Mouse (Mus musculus) ES-E14 (cell line): Measurements from ENCODE around the gene Krt88. TPM values are rescaled to one million over a fixed set of nuclear protein-coding genes. Genes with fewer than 3 reads are reported as not detected.

Source experiments
- DNase-seq: peaks from one replicate; pipeline ENCODE4 v3.0.0-alpha.2; 2013; ENCODE audit warnings: low read depth, low spot score
- H3K27ac ChIP-seq: 2 replicates; pipeline ENCODE4 v1.5.1; 2012; ENCODE audit warnings: low read depth, mild to moderate bottlenecking, low read length, moderate library complexity, mixed read lengths; ENCODE audit not compliant: poor library complexity, insufficient read depth, severe bottlenecking
- H3K36me3 ChIP-seq: 2 replicates; pipeline ENCODE4 v1.6.1; 2012; ENCODE audit warnings: mild to moderate bottlenecking, low read length, moderate library complexity, mixed read lengths; ENCODE audit not compliant: control insufficient read depth, poor library complexity, insufficient read depth, severe bottlenecking
- H3K4me1 ChIP-seq, 2 experiments: fragments of 150-350 bp in 1 of 2; sonication (generic) in 1 of 2; 2 replicates each; pipeline ENCODE4 v1.6.1; 2012; ENCODE audit warnings: low read length in 2 of 2, mild to moderate bottlenecking in 1 of 2, mixed read lengths in 1 of 2; ENCODE audit not compliant: control insufficient read depth in 2 of 2, insufficient read depth in 2 of 2, poor library complexity in 1 of 2
- H3K4me3 ChIP-seq, 2 experiments: fragments of 150-350 bp in 1 of 2; sonication (generic) in 1 of 2; 2 replicates each; pipeline ENCODE4 v1.5.1; 2012; ENCODE audit warnings: low read length in 2 of 2, low read depth in 1 of 2, mild to moderate bottlenecking in 1 of 2, mixed read lengths in 1 of 2; ENCODE audit not compliant: insufficient read depth in 1 of 2, poor library complexity in 1 of 2, severe bottlenecking in 1 of 2
- H3K9ac ChIP-seq: 2 replicates; pipeline ENCODE4 v1.6.1; 2012; ENCODE audit warnings: low read depth, mild to moderate bottlenecking, low read length, mixed read lengths; ENCODE audit not compliant: poor library complexity, insufficient read depth, severe bottlenecking
- H3K9me3 ChIP-seq: fragments of 150-350 bp; sonication (generic); 2 replicates; pipeline ENCODE4 v1.6.1; 2012; ENCODE audit warnings: low read depth, mild to moderate bottlenecking, low read length; ENCODE audit not compliant: control insufficient read depth, insufficient read depth
- CHD2 ChIP-seq: IDR thresholded peaks from 2 replicates; pipeline ENCODE4 v1.6.1; 2014; ENCODE audit warnings: mild to moderate bottlenecking, low read depth, low read length, inconsistent platforms
- HCFC1 ChIP-seq: IDR thresholded peaks from 2 replicates; pipeline ENCODE4 v1.6.1; 2012; ENCODE audit warnings: low read length, inconsistent platforms, borderline replicate concordance; ENCODE audit not compliant: insufficient read depth
- MAFK ChIP-seq: IDR thresholded peaks from 2 replicates; pipeline ENCODE4 v1.6.1; 2014; ENCODE audit warnings: mild to moderate bottlenecking, low read depth, low read length, inconsistent platforms; ENCODE audit not compliant: insufficient read depth
- ZC3H11A ChIP-seq: IDR thresholded peaks from 2 replicates; pipeline ENCODE4 v1.6.1; 2012; ENCODE audit warnings: low read depth, mild to moderate bottlenecking, inconsistent platforms, low read length, borderline replicate concordance
- ZNF384 ChIP-seq: IDR thresholded peaks from 2 replicates; pipeline ENCODE4 v1.6.1; 2012; ENCODE audit warnings: low read depth, low read length, inconsistent platforms
- in situ Hi-C, 2 experiments: fragments of 600-800 bp; cut with MboI; formaldehyde crosslinking; loops; one replicate each; pipeline ENCODE4 v1.15.1; 2025; ENCODE audit warnings: low sequenced_read_pairs in 2 of 2, inconsistent platforms in 1 of 2; ENCODE audit not compliant: unreplicated experiment in 2 of 2
- total RNA-seq: library from RNA; depleted of rRNA; stranded (reverse); fragments of 300-350 nt; gene quantifications from 2 replicates; pipeline ENCODE4 v1.2.3, GENCODE M21; 2012; rRNA removed

The Krt88 gene
- total RNA-seq, 1 experiment = not detected

- no peaks in the 10 kb centered on the region for H3K4me1 ChIP-seq
- H3K4me3 ChIP-seq = no peak overlapping the region
- H3K36me3 ChIP-seq = no peaks in the 10 kb centered on the region
- DNase-seq = no peak
- H3K9me3 ChIP-seq = no peaks in the 10 kb centered on the region
- H3K27ac ChIP-seq = no peak overlapping the region
- TF ChIP-seq MAFK = no peak
- TF ChIP-seq CHD2 = no peak
- TF ChIP-seq HCFC1 = no peak
- TF ChIP-seq ZC3H11A = no peak
- TF ChIP-seq ZNF384 = no peak
- in situ Hi-C loops = no loop called here
- H3K9ac ChIP-seq = no peak overlapping the region
Observed at GRCm38 (mm10) chr15:101494203-101494602, 46.7 kb downstream of the Krt88 start.

GRCm38 (mm10) chr15:101495266-101495665 lies 47.7 kb downstream of the Krt88 start:
- no peak overlapping the region for H3K4me3 ChIP-seq
- H3K9ac ChIP-seq = no peak overlapping the region
- H3K36me3 ChIP-seq = no peaks in the 10 kb centered on the region
- in situ Hi-C loops = no loop called here
- no peaks in the 10 kb centered on the region for H3K9me3 ChIP-seq
- no peak overlapping the region for H3K27ac ChIP-seq
- no peak for TF ChIP-seq ZC3H11A
- TF ChIP-seq MAFK = no peak
- TF ChIP-seq HCFC1 = no peak
- no peak for TF ChIP-seq CHD2
- no peak for TF ChIP-seq ZNF384
- no peaks in the 10 kb centered on the region for H3K4me1 ChIP-seq
- DNase-seq = no peak

GRCm38 (mm10) chr15:101497181-101497580 lies 49.6 kb downstream of the Krt88 start:
- TF ChIP-seq HCFC1 (no peak), ZC3H11A (peak; percentile 37; the same call in 1 of the 2 replicates)
- Histone ChIP-seq H3K9me3 (no peaks in the 10 kb centered on the region), H3K9ac (no peak overlapping the region), H3K4me3 (no peak overlapping the region), H3K36me3 (no peaks in the 10 kb centered on the region), H3K4me1 (no peaks in the 10 kb centered on the region), H3K27ac (no peak overlapping the region)
- in situ Hi-C loops = no loop called here
- DNase-seq = peak; percentile 28

Other genes starting within 250 kb of the Krt88 start
- 10.8 and 12.9 TPM in 2 replicates for gene Grasp, start 223.6 kb upstream of the Krt88 start, total RNA-seq
- 8.5 and 12.1 TPM in 2 replicates for gene Nr4a1, start 193.5 kb upstream of the Krt88 start, total RNA-seq
- 116 and 119 TPM in 2 replicates for gene Atg101, start 163.5 kb upstream of the Krt88 start, total RNA-seq
- gene 6030408B16Rik, start 154.5 kb upstream of the Krt88 start, total RNA-seq = 0.22 and 0.32 TPM in 2 replicates
- 0.18 TPM in 1 of 2 replicates, not detected in the other for gene Krt80, start 77.6 kb upstream of the Krt88 start, total RNA-seq
- gene Krt7, start 36.7 kb upstream of the Krt88 start, total RNA-seq = 10.0 and 14.1 TPM in 2 replicates
- not detected in 2 replicates for gene Krt87, start 8.9 kb upstream of the Krt88 start, total RNA-seq
- not detected in 2 replicates for gene Krt81, start 16.0 kb downstream of the Krt88 start, total RNA-seq
- gene Krt86, start 25.7 kb downstream of the Krt88 start, total RNA-seq = not detected in 2 replicates
- not detected in 2 replicates for gene Krt83, start 43.8 kb downstream of the Krt88 start, total RNA-seq
- not detected in 2 replicates for gene Gm49425, start 69.5 kb downstream of the Krt88 start, total RNA-seq
- not detected in 2 replicates for gene Krt84, start 85.1 kb downstream of the Krt88 start, total RNA-seq
- gene Krt82, start 102.9 kb downstream of the Krt88 start, total RNA-seq = not detected in 2 replicates
- gene Krt90, start 115.2 kb downstream of the Krt88 start, total RNA-seq = 0.27 TPM in 1 of 2 replicates, not detected in the other
- 0.04 TPM in 1 of 2 replicates, not detected in the other for gene Krt75, start 126.2 kb downstream of the Krt88 start, total RNA-seq
- not detected in 2 replicates for gene Gm5414, start 180.4 kb downstream of the Krt88 start, total RNA-seq
- gene Gm5478, start 199.6 kb downstream of the Krt88 start, total RNA-seq = not detected in 2 replicates
- gene Krt6b, start 232.5 kb downstream of the Krt88 start, total RNA-seq = not detected in 2 replicates
- gene Krt6a, start 246.6 kb downstream of the Krt88 start, total RNA-seq = 0.22 TPM in 1 of 2 replicates, not detected in the other